Mouse (Mus musculus) layer of hippocampus, adult 11-12 months (tissue): ENCODE results near the gene Ogt.

Experiments
- DNase-seq: peaks from one replicate; pipeline ENCODE4 v3.0.0; 2022; ENCODE audit warnings: low spot score

Gene Ogt

GRCm38 (mm10) chrX:101639741-101640166, at the start of gene Ogt:
TSS of gene Ogt (plus strand) at chrX:101640060.
- DNase-seq, result peak; percentile 92

- DNase-seq, result no peak
These were observed 23.7 kb upstream of the Ogt start for GRCm38 (mm10) chrX:101616183-101616582.

DNA sequence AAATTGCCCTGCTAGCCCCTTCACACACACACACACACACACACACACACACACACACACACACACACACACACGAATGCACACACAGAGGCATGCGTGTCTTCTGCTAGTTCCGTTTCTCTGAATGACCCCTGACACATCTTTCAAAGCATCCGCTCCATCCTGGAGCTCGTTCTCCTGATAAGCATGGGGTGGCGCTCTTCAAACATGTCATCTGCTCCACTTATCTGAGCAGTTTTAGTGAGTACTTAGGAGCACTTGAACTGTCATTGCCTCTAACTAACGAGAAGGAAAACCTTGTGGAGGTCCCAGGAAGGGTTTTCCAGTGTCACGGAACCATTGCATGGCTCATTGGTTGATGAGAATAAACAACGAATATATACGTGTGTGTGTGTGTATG, 22.0 kb upstream of the Ogt start:
- no peak for DNase-seq

DNA sequence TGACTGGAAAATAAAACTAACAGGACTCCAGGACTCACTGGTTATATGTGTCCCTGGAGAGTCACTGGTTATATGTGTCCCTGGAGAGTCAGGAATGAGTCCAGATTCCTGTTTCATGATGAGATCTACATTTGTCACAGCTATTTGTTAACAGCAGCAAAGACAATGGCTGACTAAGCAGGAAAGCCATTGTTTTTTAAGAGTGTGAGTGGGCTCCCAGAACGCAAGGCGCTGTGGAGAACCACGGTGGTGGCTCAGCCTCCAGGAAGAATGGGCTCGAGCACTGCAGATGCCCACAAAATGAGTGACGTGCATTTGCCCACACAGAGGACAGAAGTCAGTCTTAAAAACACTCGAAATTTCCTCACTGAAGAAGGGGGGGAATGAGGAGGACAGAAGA, 19.5 kb upstream of the Ogt start:
- no peak for DNase-seq

DNA sequence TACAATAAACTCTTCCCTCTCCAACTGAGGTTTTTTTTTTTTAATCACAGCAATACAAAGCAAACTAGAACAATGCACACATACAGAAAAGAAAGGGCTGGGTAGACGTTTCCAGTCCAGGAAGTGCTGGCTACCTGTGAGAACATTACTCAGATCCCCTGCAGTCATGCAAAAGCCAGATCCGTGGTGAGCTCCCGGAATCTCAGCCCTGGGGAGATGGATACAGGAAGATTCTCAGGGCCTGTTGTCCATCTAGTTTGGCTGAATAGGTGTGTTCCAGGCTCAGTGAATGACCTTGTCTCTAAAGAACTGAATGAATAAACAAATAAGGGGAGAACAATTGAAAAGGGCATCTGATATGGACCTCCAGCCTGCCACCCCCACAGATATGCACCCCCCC, 17.3 kb upstream of the Ogt start:
- no peak for DNase-seq

DNA sequence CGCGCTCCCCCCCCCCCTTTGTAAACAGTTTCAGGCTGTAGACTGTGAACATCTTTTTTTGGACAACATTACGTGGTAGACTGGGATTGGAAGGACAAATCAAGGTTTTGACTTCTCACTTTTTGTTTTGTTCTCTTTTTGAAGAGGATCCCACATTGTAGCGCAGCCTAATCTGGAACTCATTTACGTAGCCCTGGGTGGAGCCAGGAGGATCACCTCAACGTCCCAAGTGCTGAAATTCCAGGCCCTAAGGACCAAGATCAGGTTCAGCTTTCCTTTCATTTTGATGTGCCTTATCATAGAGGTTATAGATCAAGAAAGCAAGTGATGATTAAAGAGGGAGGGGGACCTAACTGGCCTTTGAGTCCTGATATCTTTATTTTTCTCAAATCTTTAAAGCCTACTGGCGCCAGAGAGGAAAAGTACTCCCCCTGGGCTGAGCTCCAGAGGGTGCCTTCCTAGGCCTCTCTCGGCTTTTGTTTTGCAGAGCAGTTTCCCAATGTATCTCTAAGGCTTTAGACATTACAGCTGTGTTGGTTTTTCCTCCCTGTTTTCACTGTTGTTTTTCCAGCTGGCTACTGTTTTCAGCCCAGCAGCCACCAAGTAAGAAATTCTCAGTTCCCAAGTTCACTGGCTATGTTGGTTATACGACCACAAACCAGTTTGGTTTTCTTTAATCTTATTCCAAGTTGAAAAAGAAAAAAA, 2.9 kb upstream of the Ogt start:
- DNase-seq, result no peak

- no peak for DNase-seq
These were observed 1.0 kb upstream of the Ogt start for GRCm38 (mm10) chrX:101638856-101639255.

- DNase-seq, result no peak
These were observed 554 bp upstream of the Ogt start for GRCm38 (mm10) chrX:101639306-101639705.

DNA sequence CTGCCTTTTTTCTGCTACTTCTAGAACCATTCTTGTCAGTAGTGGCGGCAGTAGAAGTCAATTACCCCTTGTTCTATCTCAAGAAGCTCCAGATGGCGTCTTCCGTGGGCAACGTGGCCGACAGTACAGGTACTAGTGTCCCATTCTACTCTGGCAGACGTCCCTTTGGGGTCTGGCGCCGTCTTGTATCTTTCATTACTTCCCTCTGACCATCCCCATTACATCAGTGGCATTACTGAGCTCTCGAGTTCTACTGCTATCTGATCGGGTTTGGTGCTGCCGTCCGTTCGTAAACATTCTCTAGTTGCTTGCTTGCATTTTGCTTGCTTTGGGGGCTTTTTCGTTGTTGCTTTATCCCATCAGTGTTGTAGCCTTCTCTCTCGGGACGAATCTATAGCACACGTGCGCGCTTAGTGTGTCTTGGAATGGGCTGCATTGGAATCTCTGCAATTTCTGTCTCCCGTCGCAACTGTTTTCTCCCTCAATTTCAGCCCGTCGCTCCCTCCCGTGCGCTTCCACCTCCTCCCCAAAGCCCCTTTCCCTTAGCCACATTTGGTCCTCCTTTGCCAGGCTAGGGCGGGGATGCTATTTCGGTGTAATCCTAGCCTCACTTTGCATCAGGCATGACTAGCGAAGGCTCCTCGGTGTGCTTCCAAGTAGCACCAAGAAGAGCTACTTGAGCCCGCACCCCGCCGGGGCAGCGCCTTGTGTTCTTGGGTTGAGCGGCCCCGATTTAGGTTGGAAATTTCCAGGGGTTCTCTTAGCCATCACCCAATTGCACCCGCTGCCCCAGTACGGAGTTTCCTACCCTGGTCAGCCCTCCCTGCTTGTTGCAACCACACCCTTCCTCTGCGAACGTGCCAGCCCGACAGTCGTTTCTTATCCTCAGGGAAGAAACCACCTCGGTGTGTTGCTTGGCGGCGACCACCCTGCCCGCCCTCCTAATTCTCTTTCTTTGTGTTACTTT, 617 bp downstream of the Ogt start:
- peak; percentile 23 for DNase-seq

DNA sequence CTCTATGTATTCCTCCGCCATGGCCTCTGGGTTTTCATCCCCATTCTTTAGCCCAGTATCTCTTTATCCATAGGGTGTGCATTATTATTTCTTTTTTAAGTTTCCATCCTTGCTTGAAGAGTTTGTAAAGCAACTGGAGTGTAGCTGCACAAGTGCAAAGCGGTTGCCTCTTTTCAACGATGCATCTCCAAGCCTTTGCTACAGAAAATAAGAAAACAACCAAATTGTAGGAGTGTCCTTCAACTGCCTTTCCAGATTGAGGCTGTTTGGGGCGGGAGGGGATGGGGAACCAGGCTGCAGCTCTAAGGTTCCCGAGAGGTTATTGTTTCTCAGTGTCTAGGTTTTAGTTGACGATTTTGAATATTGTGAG, 1.3 kb downstream of the Ogt start:
- DNase-seq, result no peak

DNA sequence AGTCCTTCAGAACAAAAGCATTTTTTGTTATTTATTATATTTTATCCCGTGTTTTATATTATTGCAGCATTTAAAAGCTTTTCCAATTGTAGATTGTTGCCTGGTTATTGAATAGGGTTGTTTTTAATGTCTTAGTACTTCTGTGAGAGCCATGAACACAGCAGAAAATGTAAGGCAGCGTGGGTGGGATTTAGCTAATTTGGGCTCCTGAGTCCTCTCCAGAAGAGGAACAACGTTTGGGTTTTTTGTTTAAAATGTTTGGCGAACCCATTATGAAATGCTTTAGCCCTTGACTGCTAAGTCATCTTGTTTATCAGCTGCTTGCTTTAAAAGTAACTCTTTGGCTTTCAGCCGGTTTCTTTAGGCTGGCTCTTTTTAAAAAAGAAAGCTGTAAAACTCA, 2.2 kb downstream of the Ogt start:
- DNase-seq, result peak; percentile 8

- no peak for DNase-seq
These were observed 5.4 kb downstream of the Ogt start for GRCm38 (mm10) chrX:101645286-101645685.

GRCm38 (mm10) chrX:101646621-101647020, 6.8 kb downstream of the Ogt start:
- no peak for DNase-seq

- no peak for DNase-seq
These were observed 55.8 kb downstream of the Ogt start for GRCm38 (mm10) chrX:101695686-101696085.

- no peak for DNase-seq
These were observed 57.7 kb downstream of the Ogt start for GRCm38 (mm10) chrX:101697537-101697936.

- DNase-seq, result no peak
These were observed 58.4 kb downstream of the Ogt start for GRCm38 (mm10) chrX:101698232-101698631.

GRCm38 (mm10) chrX:101705111-101705510, 65.3 kb downstream of the Ogt start:
- DNase-seq, result no peak

DNA sequence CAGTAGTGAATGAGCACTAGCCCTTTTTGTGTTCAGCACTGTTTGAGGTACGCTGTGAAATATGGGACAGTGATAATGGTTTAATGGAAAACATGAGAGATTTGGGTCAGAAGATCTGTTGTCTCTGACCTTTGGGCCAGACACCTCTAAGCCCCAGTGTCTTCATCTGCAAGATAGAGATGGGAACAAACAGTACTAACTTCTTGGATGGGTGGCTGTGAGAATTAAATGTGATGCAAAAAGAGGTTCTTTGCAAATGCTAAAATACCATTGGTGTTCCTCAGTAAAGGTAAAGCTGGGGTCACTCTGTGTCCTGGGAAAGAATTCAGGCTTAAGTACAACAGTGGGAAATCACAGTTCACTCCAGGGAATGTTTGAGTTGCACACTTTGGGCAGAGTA, 80.5 kb downstream of the Ogt start:
- DNase-seq, result no peak

DNA sequence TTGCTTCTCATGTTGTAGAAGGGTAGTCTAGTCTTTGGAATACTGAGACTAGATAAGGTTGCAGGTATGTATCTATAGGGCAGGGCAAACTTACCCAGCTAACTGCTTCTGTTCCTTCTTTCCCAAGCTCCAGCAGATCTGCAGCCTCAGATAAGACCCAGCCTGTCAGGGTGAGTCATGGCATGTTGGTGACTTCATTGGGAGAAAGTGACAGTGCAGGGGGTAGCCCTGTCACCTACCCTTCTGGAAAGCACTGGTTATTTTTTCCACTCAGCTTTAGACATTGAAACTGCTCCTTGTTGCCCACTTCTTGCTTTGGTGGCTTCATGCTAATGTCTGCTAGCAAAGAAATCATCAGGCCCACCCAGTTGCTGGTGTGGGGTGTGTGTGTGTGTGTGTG, 90.2 kb downstream of the Ogt start:
- no peak for DNase-seq

DNA sequence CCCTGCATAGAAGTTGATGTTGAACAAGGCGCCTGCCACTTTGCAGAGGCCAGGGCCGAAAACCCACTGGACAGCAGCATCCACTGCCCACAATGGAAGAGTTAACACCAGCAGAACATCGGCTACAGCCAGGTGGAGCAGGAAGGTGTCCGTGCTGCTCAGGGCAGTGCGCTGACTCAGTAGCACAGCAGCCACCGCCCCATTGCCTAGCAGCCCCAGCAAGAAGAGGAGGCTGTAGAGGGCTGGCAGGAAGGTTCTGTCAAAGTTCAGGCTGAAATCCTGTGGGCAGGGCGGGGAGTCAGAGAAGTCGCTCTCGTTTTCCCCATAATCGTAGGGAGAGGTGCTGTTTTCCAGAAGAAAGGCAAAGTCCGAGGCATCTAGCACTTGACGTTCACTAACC, 92.8 kb downstream of the Ogt start:
- DNase-seq, result no peak

- DNase-seq, result no peak
These were observed 93.4 kb downstream of the Ogt start for GRCm38 (mm10) chrX:101733288-101733687.

DNA sequence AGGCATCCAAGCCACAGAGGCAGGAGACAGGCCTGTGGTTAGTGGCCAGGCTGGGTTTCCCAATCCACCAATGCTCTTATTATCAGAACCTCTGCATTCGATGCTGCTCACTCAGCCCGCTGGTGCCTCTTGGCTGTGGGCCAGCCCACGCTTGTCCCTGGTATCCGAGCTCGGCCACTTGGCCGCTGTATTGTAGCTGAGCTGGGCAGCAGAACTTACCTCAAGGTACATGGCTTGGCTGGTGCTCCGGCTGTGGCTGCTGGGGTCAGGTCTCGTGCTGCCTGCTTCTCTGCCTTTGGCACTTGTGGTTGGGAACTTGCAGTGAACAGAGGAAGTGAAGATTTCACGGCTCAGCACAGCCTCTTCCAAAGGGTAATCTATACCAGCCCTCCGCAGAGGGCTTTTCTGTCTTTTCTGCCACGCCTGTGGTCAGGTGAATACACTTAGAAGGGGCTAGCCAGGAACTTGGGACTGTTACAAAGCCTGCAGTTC, 94.0 kb downstream of the Ogt start, which contains the start of gene Cxcr3:
TSS of gene Cxcr3 (minus strand) at position 442 of the 492 bp plus-strand sequence.
- DNase-seq, result peak; percentile 32
